Mouse (Mus musculus) neural tube, embryonic 11.5 days (tissue): ENCODE data around the gene Pde6h. TPM values are rescaled to one million over a fixed set of nuclear protein-coding genes. Genes with fewer than 3 reads are reported as not detected.
A peak's percentile ranks its signal among the peaks of the same experiment; 100 is the strongest.

Experiments used
- ATAC-seq: fragments of 200-750 bp; cut with Nextera tagmentation; 2 replicates; pipeline ENCODE4 v1.8.0; 2017; ENCODE audit warnings: moderate number of reproducible peaks, mild to moderate bottlenecking, moderate TSS enrichment, moderate library complexity; ENCODE audit not compliant: insufficient read depth, low FRiP score, low TSS enrichment
- DNase-seq: peaks from one replicate; pipeline ENCODE4 v3.0.0-alpha.2; 2015; ENCODE audit warnings: low spot score
- H3K27ac ChIP-seq: fragments of 300-500 bp; sonication (generic); 2 replicates; pipeline ENCODE4 v1.5.1; 2014; ENCODE audit warnings: low read depth, mild to moderate bottlenecking, low read length
- H3K27me3 ChIP-seq: fragments of 300-500 bp; sonication (generic); 2 replicates; pipeline ENCODE4 v1.6.1; 2014; ENCODE audit warnings: mild to moderate bottlenecking, low read length, mixed read lengths; ENCODE audit not compliant: control insufficient read depth, insufficient read depth
- H3K36me3 ChIP-seq: fragments of 300-500 bp; sonication (generic); 2 replicates; pipeline ENCODE4 v1.6.1; 2014; ENCODE audit warnings: mild to moderate bottlenecking, low read length, moderate library complexity, mixed read lengths; ENCODE audit not compliant: control insufficient read depth, insufficient read depth
- H3K4me1 ChIP-seq: fragments of 300-500 bp; sonication (generic); 2 replicates; pipeline ENCODE4 v1.6.1; 2014; ENCODE audit warnings: low read length, mixed read lengths; ENCODE audit not compliant: control insufficient read depth, insufficient read depth
- H3K4me2 ChIP-seq: fragments of 300-500 bp; sonication (generic); 2 replicates; pipeline ENCODE4 v1.6.1; 2014; ENCODE audit warnings: low read depth, mild to moderate bottlenecking, moderate library complexity
- H3K4me3 ChIP-seq: fragments of 300-500 bp; sonication (generic); 2 replicates; pipeline ENCODE4 v1.5.1; 2014; ENCODE audit warnings: low read depth, low read length
- H3K9ac ChIP-seq: fragments of 300-500 bp; sonication (generic); 2 replicates; pipeline ENCODE4 v1.6.1; 2014; ENCODE audit warnings: mild to moderate bottlenecking, low read length
- H3K9me3 ChIP-seq: fragments of 300-500 bp; sonication (generic); 2 replicates; pipeline ENCODE4 v1.6.1; 2016; ENCODE audit warnings: low read length; ENCODE audit not compliant: control insufficient read depth
- WGBS: fragments of 180-500 bp; shearing (Covaris S2); extraction: QIAGEN DNeasy Blood & Tissue Kit; methylation state at CpG from one replicate; pipeline ENCODE4 v1.1.7; 2014; 5-methylcytosine and 5-hydroxymethylcytosine counted together
- polyA plus RNA-seq: library from polyadenylated mRNA; unstranded; fragments of >200 nt; fragmentation: Nextera tagmentation; extraction: Ambion mirVana; gene quantifications from 2 replicates; pipeline ENCODE4 v1.2.1, GENCODE M21; 2014

Pde6h gene
- polyA plus RNA-seq, 1 experiment from 2014 or later: not detected

GRCm38 (mm10) chr6:136903885-136904470 is 19.7 kb upstream of the Pde6h start:
- H3K4me2 ChIP-seq: no peak overlapping the region
- no peak overlapping the region for H3K9ac ChIP-seq
- no peak overlapping the region for H3K4me3 ChIP-seq
- H3K27ac ChIP-seq: no peak overlapping the region
- no peaks in the 10 kb centered on the region for H3K36me3 ChIP-seq
- H3K4me1 ChIP-seq: no peaks in the 10 kb centered on the region
- 73% methylated on average over 8 of the region's 8 CpGs for WGBS
- DNase-seq (no peak), ATAC-seq (no peak)
- no peaks in the 10 kb centered on the region for H3K27me3 ChIP-seq
- no peaks in the 10 kb centered on the region for H3K9me3 ChIP-seq

- no peak for ATAC-seq
- 85% methylated on average over 19 of the region's 19 CpGs for WGBS
Measured at GRCm38 (mm10) chr6:136906283-136906936, 17.2 kb upstream of the Pde6h start.

GRCm38 (mm10) chr6:136906937-136907293 is 16.7 kb upstream of the Pde6h start:
- no peaks in the 10 kb centered on the region for H3K4me1 ChIP-seq
- no peak for ATAC-seq
- no peak overlapping the region for H3K9ac ChIP-seq
- DNase-seq: no peak
- no peaks in the 10 kb centered on the region for H3K36me3 ChIP-seq
- no peak overlapping the region for H3K4me2 ChIP-seq
- no peaks in the 10 kb centered on the region for H3K9me3 ChIP-seq
- no peak overlapping the region for H3K4me3 ChIP-seq
- no peak overlapping the region for H3K27ac ChIP-seq
- no peaks in the 10 kb centered on the region for H3K27me3 ChIP-seq
- WGBS: 85% methylated on average over 10 of the region's 10 CpGs

More at GRCm38 (mm10) chr6:136906283-136906936, 17.2 kb upstream of the Pde6h start:
- H3K27ac ChIP-seq: no peak overlapping the region
- no peak overlapping the region for H3K4me2 ChIP-seq
- H3K4me1 ChIP-seq: no peaks in the 10 kb centered on the region
- no peaks in the 10 kb centered on the region for H3K27me3 ChIP-seq
- H3K4me3 ChIP-seq: no peak overlapping the region
- DNase-seq: no peak
- H3K9me3 ChIP-seq: no peaks in the 10 kb centered on the region
- no peak overlapping the region for H3K9ac ChIP-seq
- H3K36me3 ChIP-seq: no peaks in the 10 kb centered on the region

- no peaks in the 10 kb centered on the region for H3K36me3 ChIP-seq
- H3K9me3 ChIP-seq: no peaks in the 10 kb centered on the region
- ATAC-seq (no peak), DNase-seq (no peak)
- H3K4me1 ChIP-seq: peaks cover 6% of the 10 kb centered on the region; the same call in 1 of the 2 replicates
- no peak overlapping the region for H3K4me2 ChIP-seq
- H3K27me3 ChIP-seq: no peaks in the 10 kb centered on the region
- no peak overlapping the region for H3K9ac ChIP-seq
- no peak overlapping the region for H3K4me3 ChIP-seq
- 87% methylated on average over 9 of the region's 9 CpGs for WGBS
- H3K27ac ChIP-seq: no peak overlapping the region
Measured at GRCm38 (mm10) chr6:136910247-136910890, 13.3 kb upstream of the Pde6h start.

GRCm38 (mm10) chr6:136912751-136913265 is 10.8 kb upstream of the Pde6h start:
- Histone ChIP-seq H3K4me2 (no peak overlapping the region), H3K27ac (no peak overlapping the region), H3K9ac (no peak overlapping the region), H3K9me3 (no peaks in the 10 kb centered on the region), H3K36me3 (no peaks in the 10 kb centered on the region), H3K4me1 (peaks cover 6% of the 10 kb centered on the region; the same call in 1 of the 2 replicates), H3K4me3 (no peak overlapping the region), H3K27me3 (no peaks in the 10 kb centered on the region)
- 75% methylated on average over 1 of the region's 2 CpGs for WGBS
- no peak for DNase-seq
- ATAC-seq: no peak

GRCm38 (mm10) chr6:136913384-136914126 is 10.1 kb upstream of the Pde6h start:
- Histone ChIP-seq H3K4me1 (peaks cover 6% of the 10 kb centered on the region; the same call in 1 of the 2 replicates), H3K9ac (no peak overlapping the region), H3K27me3 (no peaks in the 10 kb centered on the region), H3K4me3 (no peak overlapping the region), H3K4me2 (peak overlapping the region; percentile 28), H3K27ac (no peak overlapping the region), H3K9me3 (no peaks in the 10 kb centered on the region), H3K36me3 (no peaks in the 10 kb centered on the region)
- ATAC-seq (peak; percentile 38; the same call in 1 of the 2 replicates), DNase-seq (no peak)
- 16% methylated on average over 18 of the region's 18 CpGs for WGBS

GRCm38 (mm10) chr6:136914234-136914633 is 9.4 kb upstream of the Pde6h start:
- H3K4me3 ChIP-seq: no peak overlapping the region
- H3K9me3 ChIP-seq: no peaks in the 10 kb centered on the region
- ATAC-seq (no peak), DNase-seq (no peak)
- no peaks in the 10 kb centered on the region for H3K27me3 ChIP-seq
- 93% methylated on average over 6 of the region's 6 CpGs for WGBS
- no peak overlapping the region for H3K9ac ChIP-seq
- peaks cover 6% of the 10 kb centered on the region; the same call in 1 of the 2 replicates for H3K4me1 ChIP-seq
- no peak overlapping the region for H3K4me2 ChIP-seq
- no peaks in the 10 kb centered on the region for H3K36me3 ChIP-seq
- no peak overlapping the region for H3K27ac ChIP-seq

- ATAC-seq: no peak
- peaks cover 6% of the 10 kb centered on the region; the same call in 1 of the 2 replicates for H3K4me1 ChIP-seq
- H3K36me3 ChIP-seq: no peaks in the 10 kb centered on the region
- DNase-seq: no peak
- H3K27ac ChIP-seq: no peak overlapping the region
- 84% methylated on average over 8 of the region's 8 CpGs for WGBS
- no peaks in the 10 kb centered on the region for H3K9me3 ChIP-seq
- H3K4me3 ChIP-seq: no peak overlapping the region
- H3K4me2 ChIP-seq: no peak overlapping the region
- no peaks in the 10 kb centered on the region for H3K27me3 ChIP-seq
- no peak overlapping the region for H3K9ac ChIP-seq
Measured at GRCm38 (mm10) chr6:136915721-136916395, 7.8 kb upstream of the Pde6h start.
